Mouse (Mus musculus): ENCODE results near the gene Cfap97d1. TPM values are rescaled to one million over a fixed set of nuclear protein-coding genes. Genes with fewer than 3 reads are reported as not detected.

Cfap97d1 gene
- total RNA-seq (2021), result not detected
- long read RNA-seq, experiment 1, result 0 reads
- long read RNA-seq, experiment 2, result 0 reads

DNA sequence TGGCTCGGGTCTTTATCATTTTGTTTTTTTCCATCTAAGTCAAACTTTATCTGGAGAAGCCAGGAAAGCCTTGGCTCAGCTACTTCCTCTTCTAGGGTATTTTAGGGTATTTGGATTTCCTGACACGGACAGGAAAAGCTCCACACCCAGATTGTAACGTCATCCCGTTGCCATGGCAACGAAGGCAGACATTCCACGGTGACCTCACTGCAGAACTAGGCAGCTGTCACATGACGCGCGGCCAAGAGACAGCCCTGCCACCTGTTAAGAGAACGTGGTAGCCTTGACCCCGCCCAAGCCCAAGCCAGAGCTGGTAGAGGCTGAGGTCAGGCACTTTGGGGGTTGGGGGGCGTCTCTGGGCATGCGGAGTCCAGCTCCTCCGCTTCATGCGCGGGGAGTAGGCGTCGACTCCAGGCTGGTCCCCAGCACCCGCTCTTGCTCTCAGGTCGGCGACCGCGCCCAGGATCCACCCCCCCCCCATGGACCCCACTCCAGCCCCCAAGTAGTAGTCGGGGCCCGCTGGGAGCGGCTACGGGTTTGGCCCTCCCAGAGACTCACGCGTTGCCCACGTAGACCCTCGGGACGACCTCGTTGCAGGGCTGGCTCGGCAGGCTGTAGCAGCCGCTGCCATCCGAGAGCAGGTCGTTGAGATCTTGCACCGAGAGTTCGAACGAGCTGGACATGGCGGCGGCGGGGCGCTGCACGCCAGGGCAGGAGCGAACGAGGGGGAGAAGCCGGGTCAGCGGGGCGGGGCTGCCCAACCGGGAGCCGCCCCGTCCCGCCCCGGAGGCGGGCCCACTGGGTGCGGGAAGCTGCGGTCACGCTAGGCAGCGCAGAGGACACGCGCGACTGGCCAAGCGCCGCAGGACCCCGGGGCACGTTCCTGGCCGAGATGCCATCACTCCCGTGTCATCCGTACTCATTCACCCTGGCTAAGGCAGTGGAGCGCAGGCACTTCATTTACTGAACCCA lies at the start of gene Cfap97d1:
Gene Cfap97d1 (plus strand): TSS at position 226 of the 972 bp plus-strand sequence.
- DNase-seq (ENCODE audit: low spot score), result peak; percentile 98

DNA sequence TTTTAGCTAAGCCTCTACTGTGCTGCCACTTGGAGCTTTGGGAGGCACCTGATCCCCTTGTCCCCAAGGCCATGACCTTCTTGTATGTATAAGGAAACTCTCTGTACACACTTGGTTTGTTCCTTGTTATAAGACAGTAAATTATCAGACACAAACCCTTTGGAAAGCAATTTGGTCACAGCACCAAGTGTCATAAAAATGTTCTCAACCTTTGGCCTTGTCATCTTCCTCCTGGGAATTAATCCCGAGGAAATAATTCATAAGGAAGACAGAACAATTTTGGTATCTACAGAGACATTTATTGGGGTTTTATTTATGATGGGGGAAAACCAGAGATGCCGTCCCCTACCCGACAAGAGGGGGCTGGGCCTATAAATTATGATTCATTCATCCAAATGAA lies 48.3 kb upstream of the Cfap97d1 start:
- DNase-seq (ENCODE audit: low spot score), result no peak

DNA sequence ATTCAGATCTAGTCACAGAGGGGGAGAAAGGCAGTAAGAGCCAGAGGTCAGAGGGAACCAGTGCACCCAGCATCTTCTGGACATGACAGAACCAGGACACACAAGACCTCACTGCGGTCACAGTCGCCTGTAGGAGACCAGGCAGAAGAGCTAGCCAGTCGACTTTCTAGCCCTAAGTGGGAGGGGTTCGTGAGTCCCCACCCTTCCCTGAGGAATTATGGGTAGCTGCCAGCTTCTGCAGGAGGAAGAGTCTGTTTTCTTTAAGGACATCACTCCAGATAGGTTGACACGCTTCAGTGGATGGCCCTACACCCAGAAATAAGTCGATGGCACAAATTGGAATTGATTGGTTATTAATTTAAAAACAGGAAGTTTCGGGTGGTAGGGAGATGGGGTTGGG lies 47.7 kb upstream of the Cfap97d1 start:
- no peak for DNase-seq (ENCODE audit: low spot score)

- DNase-seq (ENCODE audit: low spot score), result no peak
These were observed 47.0 kb upstream of the Cfap97d1 start for GRCm38 (mm10) chr11:101937108-101937507.

- no peak for DNase-seq (ENCODE audit: low spot score)
These were observed 41.0 kb upstream of the Cfap97d1 start for GRCm38 (mm10) chr11:101943055-101943454.

GRCm38 (mm10) chr11:101946525-101946924 lies 37.6 kb upstream of the Cfap97d1 start:
- no peak for DNase-seq (ENCODE audit: low spot score)

DNA sequence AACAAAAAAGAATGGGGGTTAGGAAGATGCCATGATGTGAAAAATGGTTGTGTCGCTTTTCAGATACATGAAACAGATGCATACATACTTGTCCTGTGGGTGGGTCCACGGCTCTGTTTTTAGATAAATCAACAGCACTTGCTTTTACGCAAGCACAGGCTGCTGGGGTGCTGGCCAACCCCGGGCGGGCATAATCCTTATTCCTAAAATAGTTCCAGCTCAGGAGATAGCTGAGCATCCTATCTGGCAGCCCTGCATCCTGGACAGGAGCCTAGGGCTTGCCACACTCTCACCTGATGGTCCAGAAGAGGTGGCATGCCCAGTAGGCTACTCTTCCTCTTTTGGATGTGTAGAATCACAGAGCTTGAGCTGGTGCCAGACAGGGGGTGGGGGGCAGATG lies 34.1 kb upstream of the Cfap97d1 start:
- DNase-seq (ENCODE audit: low spot score), result no peak

- DNase-seq (ENCODE audit: low spot score), result no peak
These were observed 31.3 kb upstream of the Cfap97d1 start for GRCm38 (mm10) chr11:101952541-101953341.

- no peak for DNase-seq (ENCODE audit: low spot score)
These were observed 30.6 kb upstream of the Cfap97d1 start for GRCm38 (mm10) chr11:101953441-101953840.

GRCm38 (mm10) chr11:101957476-101957875 lies 26.6 kb upstream of the Cfap97d1 start:
- DNase-seq (ENCODE audit: low spot score), result no peak

GRCm38 (mm10) chr11:101963043-101963442 lies 21.0 kb upstream of the Cfap97d1 start:
- DNase-seq (ENCODE audit: low spot score), result no peak

DNA sequence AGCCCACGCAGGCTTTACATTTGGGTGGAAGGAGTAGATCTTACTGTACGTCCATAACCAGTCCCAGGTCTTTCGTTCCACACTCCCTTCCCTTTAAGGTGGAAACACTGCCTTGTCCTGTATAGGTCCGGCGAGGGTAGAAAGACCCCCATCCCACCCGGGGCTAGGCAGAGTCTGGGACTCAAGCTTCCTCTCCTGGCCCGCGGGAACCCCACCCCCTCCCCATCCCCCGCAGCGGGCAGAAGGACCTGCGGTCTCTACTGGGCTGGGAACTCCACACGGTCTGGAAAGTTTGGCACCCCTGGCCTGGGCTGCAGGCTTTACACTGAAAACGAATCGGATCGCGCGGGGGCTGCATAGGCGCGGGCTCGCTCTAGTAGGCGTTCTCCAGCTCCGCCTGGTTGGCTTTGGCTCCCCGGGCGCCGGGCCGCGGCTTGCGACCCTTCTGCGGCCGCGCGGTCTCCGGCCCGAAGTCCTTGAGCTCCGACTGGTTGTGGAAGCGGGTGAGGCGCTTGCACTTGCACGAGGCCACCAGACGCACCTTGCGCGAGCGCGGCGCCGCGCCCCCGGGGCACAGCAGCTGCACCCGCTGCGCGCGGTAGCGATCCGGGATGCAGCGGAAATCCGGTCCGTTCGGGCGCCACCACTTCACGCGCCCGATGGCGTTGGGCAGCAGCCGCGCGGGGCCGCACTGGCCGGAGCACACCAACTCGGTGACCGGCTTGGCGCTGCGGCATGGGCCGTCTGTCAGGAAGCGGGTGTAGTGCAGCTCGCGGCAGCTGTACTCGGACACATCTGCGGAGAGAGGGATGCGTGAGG lies 20.4 kb upstream of the Cfap97d1 start:
- no peak for DNase-seq (ENCODE audit: low spot score)

DNA sequence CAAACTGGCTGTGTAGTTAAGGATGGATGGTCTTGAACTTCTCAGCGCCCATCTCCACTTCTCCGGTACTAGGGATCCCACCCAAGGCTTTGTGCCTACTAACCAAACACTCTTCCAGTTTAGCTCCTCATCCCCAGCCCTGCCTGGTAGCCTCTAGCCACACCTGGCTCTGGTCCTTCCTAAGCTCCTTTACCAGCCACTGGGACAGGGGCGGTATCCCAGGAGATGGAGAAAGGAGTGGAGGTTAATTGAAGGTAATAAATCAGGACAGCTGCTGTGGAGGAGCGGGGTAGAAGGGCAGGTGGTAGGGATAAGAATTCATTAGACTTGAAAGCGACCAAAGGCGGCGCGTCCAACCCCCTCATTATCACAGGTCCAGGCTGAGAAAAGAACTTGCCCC lies 19.4 kb upstream of the Cfap97d1 start:
- DNase-seq (ENCODE audit: low spot score), result no peak

DNA sequence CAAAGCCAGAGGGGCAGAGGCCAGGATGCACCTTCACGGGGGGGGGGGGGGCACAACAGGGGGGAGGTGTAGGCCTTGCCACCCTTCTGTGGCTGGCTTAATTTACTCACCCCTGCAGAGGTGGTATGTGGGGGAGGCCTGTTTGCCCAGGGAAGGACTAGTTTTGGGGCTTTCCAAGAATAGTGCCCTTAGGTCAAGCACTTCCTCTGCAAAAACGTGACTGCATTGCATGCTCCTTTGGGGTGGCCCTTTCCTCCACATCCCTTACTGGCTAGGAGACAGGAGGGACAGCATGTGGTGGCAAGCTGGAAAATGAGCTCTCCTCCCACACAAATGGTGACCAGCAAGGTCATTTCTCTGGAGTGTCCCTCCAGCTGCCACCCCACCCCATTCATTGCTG lies 18.5 kb upstream of the Cfap97d1 start:
- DNase-seq (ENCODE audit: low spot score), result no peak

DNA sequence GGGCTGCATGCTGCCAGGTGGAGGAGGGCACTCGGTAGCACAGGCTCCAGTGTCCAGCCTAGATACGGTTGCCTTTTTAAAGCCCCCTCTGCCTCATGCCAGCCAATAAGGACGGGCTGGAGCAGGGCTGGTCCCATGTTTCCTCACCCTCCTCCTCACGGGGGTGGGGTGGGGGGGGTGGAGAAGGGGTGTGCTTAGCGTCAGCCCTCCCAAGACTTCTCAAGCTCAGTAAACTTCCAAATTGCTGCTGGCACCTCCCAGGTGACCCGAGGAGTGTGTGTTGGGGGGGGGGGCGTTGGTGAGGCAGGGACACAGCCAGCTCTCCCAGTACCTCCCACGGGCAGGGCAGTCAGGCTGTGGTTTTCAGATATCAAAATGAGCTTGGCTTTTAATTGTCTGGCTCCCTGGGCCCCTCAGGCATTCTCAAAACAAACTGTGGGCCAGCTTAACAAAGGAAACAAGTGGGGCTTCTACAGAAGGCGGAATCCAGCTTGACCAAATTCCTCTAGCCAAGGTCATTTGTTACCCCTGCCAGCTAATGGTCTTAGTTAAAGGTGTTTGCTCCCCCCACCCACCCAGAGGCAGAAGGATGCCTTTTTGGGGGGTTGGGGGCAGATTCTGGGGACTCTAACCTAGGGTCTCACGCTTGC lies 17.0 kb upstream of the Cfap97d1 start, which contains the start of gene Sost:
Gene Sost (minus strand): TSS at position 51 of the 650 bp plus-strand sequence.
- no peak for DNase-seq (ENCODE audit: low spot score)

DNA sequence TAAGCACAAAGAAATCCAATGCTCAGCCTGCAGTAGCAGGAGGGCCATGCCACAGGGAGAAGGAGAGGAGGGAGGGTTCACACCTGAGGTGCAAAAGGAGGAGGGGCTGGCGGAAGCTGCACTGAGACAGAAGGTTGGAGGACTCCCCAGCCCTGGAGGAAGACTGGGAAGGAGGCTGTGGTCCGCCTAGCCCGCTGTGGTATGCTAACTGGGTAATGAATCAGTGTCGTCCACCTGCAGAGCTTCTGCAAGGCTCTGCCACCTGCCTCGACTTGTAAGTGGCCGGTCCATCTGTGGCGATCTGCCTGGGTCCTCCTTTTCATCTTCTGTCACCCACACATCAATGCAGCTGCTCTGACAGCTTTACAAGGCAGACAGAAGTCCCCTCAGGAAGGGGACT lies 15.8 kb upstream of the Cfap97d1 start:
- DNase-seq (ENCODE audit: low spot score), result no peak

- DNase-seq (ENCODE audit: low spot score), result peak; percentile 80
These were observed 15.3 kb upstream of the Cfap97d1 start for GRCm38 (mm10) chr11:101968791-101969190.

GRCm38 (mm10) chr11:101969835-101970234 lies 14.2 kb upstream of the Cfap97d1 start:
- no peak for DNase-seq (ENCODE audit: low spot score)

DNA sequence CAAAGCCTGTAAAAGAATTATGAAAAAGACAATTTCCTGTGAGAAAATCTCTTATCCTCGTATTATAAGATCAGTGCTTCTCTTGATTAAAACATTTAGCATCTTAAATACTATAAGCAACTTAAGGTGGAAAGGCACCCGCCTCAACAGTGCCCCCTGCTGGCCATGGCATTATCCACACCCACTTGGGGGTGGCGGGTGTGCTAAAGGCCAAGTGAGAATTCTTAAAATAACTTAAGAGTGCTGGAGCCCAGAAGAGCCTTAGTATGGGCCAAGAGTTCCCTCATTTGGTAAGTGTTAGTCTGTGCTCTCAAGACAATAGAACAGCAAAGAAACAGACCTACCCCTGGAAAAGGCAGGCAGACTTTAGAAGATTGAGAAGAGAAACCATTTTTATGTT lies 12.7 kb upstream of the Cfap97d1 start:
- peak; percentile 55 for DNase-seq (ENCODE audit: low spot score)

DNA sequence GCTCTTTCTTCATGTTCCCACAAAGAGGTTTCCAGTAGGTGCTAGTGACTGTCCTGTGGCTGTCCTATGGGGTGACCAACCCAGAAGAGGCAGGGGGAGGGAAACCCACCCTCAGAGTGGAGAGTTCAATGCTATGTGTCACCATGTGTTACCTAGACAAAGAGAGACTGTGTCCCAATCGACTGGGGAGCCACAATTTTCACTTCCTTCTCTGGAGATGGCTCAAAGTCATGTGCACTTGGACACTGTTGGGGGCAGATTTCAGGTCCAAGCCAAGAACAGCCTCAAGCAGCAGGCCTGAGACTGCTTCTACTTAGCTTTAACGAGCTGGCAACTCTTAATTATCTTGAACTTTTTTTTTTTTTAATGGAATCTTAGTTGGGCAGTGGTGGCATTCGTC lies 12.0 kb upstream of the Cfap97d1 start:
- DNase-seq (ENCODE audit: low spot score), result no peak

DNA sequence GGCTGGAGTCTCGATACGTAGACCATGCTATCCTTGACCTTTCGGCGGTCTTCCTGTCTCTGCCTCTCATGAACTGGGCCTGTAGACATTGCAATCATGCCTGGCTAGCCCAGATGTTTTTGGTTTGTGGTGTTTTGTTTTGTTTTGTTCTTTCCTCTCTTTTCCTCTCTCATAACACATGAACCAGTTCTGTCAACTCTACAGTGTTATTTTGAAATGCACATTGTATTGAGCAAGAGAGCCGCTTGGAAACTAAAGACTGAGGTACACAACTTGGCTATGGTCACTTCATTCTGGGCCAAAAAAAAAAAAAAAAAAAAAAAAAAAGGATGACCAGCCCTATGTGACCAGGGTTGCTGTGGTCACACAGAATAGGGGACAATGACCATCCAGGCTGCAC lies 11.4 kb upstream of the Cfap97d1 start:
- DNase-seq (ENCODE audit: low spot score), result no peak

Data from gastrocnemius, adult 18-20 months (tissue).